Mouse (Mus musculus): ENCODE data around the gene Gm6040. TPM values are rescaled to one million over a fixed set of nuclear protein-coding genes. Genes with fewer than 3 reads are reported as not detected.

Gm6040 gene
- not detected in 2 replicates for polyA plus RNA-seq (2015; fragmentation: Nextera tagmentation; extraction: Ambion mirVana)

- Histone ChIP-seq H3K9me3 (peaks cover 30% of the 10 kb centered on the region), H3K9ac (replicated peaks) (no peak within 1 kb of the TSS), H3K27ac (no peak within 1 kb of the TSS), H3K27me3 (no peaks in the 10 kb centered on the region), H3K4me3 (replicated peaks) (no peak within 1 kb of the TSS), H3K4me2 (replicated peaks) (no peak within 1 kb of the TSS), H3K36me3 (no peaks in the 10 kb centered on the region), H3K4me1 (replicated peaks) (no peaks in the 10 kb centered on the region)
- no peak for ATAC-seq
- WGBS: 78% methylated on average over 3 of the region's 3 CpGs
These were observed at the start of gene Gm6040 for GRCm38 (mm10) chr8:20921971-20922370. Gene Gm6040 (minus strand): TSS chr8:20922071.

- Histone ChIP-seq H3K4me1 (replicated peaks) (no peaks in the 10 kb centered on the region), H3K27me3 (no peaks in the 10 kb centered on the region), H3K36me3 (no peaks in the 10 kb centered on the region), H3K9me3 (peaks cover 12% of the 10 kb centered on the region), H3K9ac (replicated peaks) (no peak overlapping the region), H3K4me3 (replicated peaks) (no peak overlapping the region), H3K27ac (no peak overlapping the region), H3K4me2 (replicated peaks) (no peak overlapping the region)
- no peak for ATAC-seq
- 72% methylated on average over 2 of the region's 2 CpGs for WGBS
These were observed 42.7 kb upstream of the Gm6040 start for GRCm38 (mm10) chr8:20964531-20964930.

- Histone ChIP-seq H3K27me3 (no peaks in the 10 kb centered on the region), H3K4me2 (replicated peaks) (no peak within 1 kb of the TSS), H3K9me3 (peaks cover 9% of the 10 kb centered on the region), H3K4me1 (replicated peaks) (no peaks in the 10 kb centered on the region), H3K36me3 (no peaks in the 10 kb centered on the region), H3K9ac (replicated peaks) (no peak within 1 kb of the TSS), H3K4me3 (replicated peaks) (no peak within 1 kb of the TSS), H3K27ac (no peak within 1 kb of the TSS)
- ATAC-seq: no peak
- 75% methylated on average over 3 of the region's 3 CpGs for WGBS
These were observed 22.7 kb upstream of the Gm6040 start, which contains the start of gene AY761185 for GRCm38 (mm10) chr8:20944610-20945009. Gene AY761185 (minus strand): TSS chr8:20944710.

- no peaks in the 10 kb centered on the region for H3K27me3 ChIP-seq
- peaks cover 22% of the 10 kb centered on the region for H3K9me3 ChIP-seq
- 80% methylated on average over 1 of the region's 1 CpGs for WGBS
- no peaks in the 10 kb centered on the region for H3K36me3 ChIP-seq
- H3K9ac ChIP-seq (replicated peaks): no peak overlapping the region
- no peak overlapping the region for H3K27ac ChIP-seq
- H3K4me1 ChIP-seq (replicated peaks): no peaks in the 10 kb centered on the region
- no peak for ATAC-seq
- H3K4me3 ChIP-seq (replicated peaks): no peak overlapping the region
- no peak overlapping the region for H3K4me2 ChIP-seq (replicated peaks)
These were observed 9.6 kb downstream of the Gm6040 start for GRCm38 (mm10) chr8:20912288-20912687.

GRCm38 (mm10) chr8:20908256-20908655, 13.6 kb downstream of the Gm6040 start:
- 66% methylated on average over 2 of the region's 2 CpGs for WGBS

GRCm38 (mm10) chr8:20907119-20907518, 14.8 kb downstream of the Gm6040 start:
- H3K27me3 ChIP-seq: no peaks in the 10 kb centered on the region
- H3K27ac ChIP-seq: no peak overlapping the region
- H3K4me3 ChIP-seq (replicated peaks): no peak overlapping the region
- H3K9ac ChIP-seq (replicated peaks): no peak overlapping the region
- no peaks in the 10 kb centered on the region for H3K36me3 ChIP-seq
- WGBS: 93% methylated on average over 2 of the region's 2 CpGs
- peaks cover 15% of the 10 kb centered on the region for H3K9me3 ChIP-seq
- no peaks in the 10 kb centered on the region for H3K4me1 ChIP-seq (replicated peaks)
- ATAC-seq: no peak
- H3K4me2 ChIP-seq (replicated peaks): no peak overlapping the region

More at GRCm38 (mm10) chr8:20908256-20908655, 13.6 kb downstream of the Gm6040 start:
- Histone ChIP-seq H3K9ac (replicated peaks) (no peak overlapping the region), H3K9me3 (peaks cover 14% of the 10 kb centered on the region), H3K27me3 (no peaks in the 10 kb centered on the region), H3K4me3 (replicated peaks) (no peak overlapping the region), H3K27ac (no peak overlapping the region), H3K4me1 (replicated peaks) (no peaks in the 10 kb centered on the region), H3K36me3 (no peaks in the 10 kb centered on the region), H3K4me2 (replicated peaks) (no peak overlapping the region)
- no peak for ATAC-seq

GRCm38 (mm10) chr8:20902527-20902926, 19.3 kb downstream of the Gm6040 start, which contains the start of gene Gm15056:
Gene Gm15056 (minus strand): TSS chr8:20902627.
- 46% methylated on average over 2 of the region's 2 CpGs for WGBS
- H3K4me2 ChIP-seq (replicated peaks): no peak within 1 kb of the TSS
- H3K9me3 ChIP-seq: peaks cover 17% of the 10 kb centered on the region

GRCm38 (mm10) chr8:20892369-20892768, 29.5 kb downstream of the Gm6040 start, which contains the start of gene Defb33:
Gene Defb33 (plus strand): TSS chr8:20892669.
- H3K4me2 ChIP-seq (replicated peaks): no peak within 1 kb of the TSS
- H3K9ac ChIP-seq (replicated peaks): no peak within 1 kb of the TSS
- no peak within 1 kb of the TSS for H3K27ac ChIP-seq
- no peak for ATAC-seq
- H3K9me3 ChIP-seq: peaks cover 62% of the 10 kb centered on the region
- no peaks in the 10 kb centered on the region for H3K27me3 ChIP-seq
- H3K4me3 ChIP-seq (replicated peaks): no peak within 1 kb of the TSS
- no peaks in the 10 kb centered on the region for H3K4me1 ChIP-seq (replicated peaks)
- WGBS: 88% methylated on average over 2 of the region's 2 CpGs
- H3K36me3 ChIP-seq: no peaks in the 10 kb centered on the region

More at GRCm38 (mm10) chr8:20902527-20902926, 19.3 kb downstream of the Gm6040 start, which contains the start of gene Gm15056:
- no peak for ATAC-seq
- Histone ChIP-seq H3K4me1 (replicated peaks) (no peaks in the 10 kb centered on the region), H3K27me3 (no peaks in the 10 kb centered on the region), H3K36me3 (no peaks in the 10 kb centered on the region), H3K4me3 (replicated peaks) (no peak within 1 kb of the TSS), H3K9ac (replicated peaks) (no peak within 1 kb of the TSS), H3K27ac (no peak within 1 kb of the TSS)

GRCm38 (mm10) chr8:20874608-20875007, 47.3 kb downstream of the Gm6040 start:
- no peak overlapping the region for H3K4me3 ChIP-seq (replicated peaks)
- ATAC-seq: no peak
- H3K4me2 ChIP-seq (replicated peaks): no peak overlapping the region
- WGBS: 44% methylated on average over 6 of the region's 6 CpGs
- H3K9ac ChIP-seq (replicated peaks): no peak overlapping the region
- no peaks in the 10 kb centered on the region for H3K4me1 ChIP-seq (replicated peaks)
- no peak overlapping the region for H3K27ac ChIP-seq
- H3K36me3 ChIP-seq: no peaks in the 10 kb centered on the region
- no peaks in the 10 kb centered on the region for H3K27me3 ChIP-seq
- peaks cover 17% of the 10 kb centered on the region for H3K9me3 ChIP-seq

Other genes starting within 250 kb of the Gm6040 start
- gene Defb33, start 29.4 kb downstream of the Gm6040 start, polyA plus RNA-seq (2015; fragmentation: Nextera tagmentation; extraction: Ambion mirVana): not detected in 2 replicates
- gene Gm15056, start 19.4 kb downstream of the Gm6040 start, polyA plus RNA-seq (2015; fragmentation: Nextera tagmentation; extraction: Ambion mirVana): not detected in 2 replicates
- gene AY761185, start 22.6 kb upstream of the Gm6040 start, polyA plus RNA-seq (2015; fragmentation: Nextera tagmentation; extraction: Ambion mirVana): not detected in 2 replicates
- not detected in 2 replicates for gene Defa21, start 103.5 kb upstream of the Gm6040 start, polyA plus RNA-seq (2015; fragmentation: Nextera tagmentation; extraction: Ambion mirVana)
- not detected in 2 replicates for gene Defa23, start 133.0 kb upstream of the Gm6040 start, polyA plus RNA-seq (2015; fragmentation: Nextera tagmentation; extraction: Ambion mirVana)
- gene Defa35, start 143.0 kb upstream of the Gm6040 start, polyA plus RNA-seq (2015; fragmentation: Nextera tagmentation; extraction: Ambion mirVana): not detected in 2 replicates
- gene Defa25, start 162.4 kb upstream of the Gm6040 start, polyA plus RNA-seq (2015; fragmentation: Nextera tagmentation; extraction: Ambion mirVana): not detected in 2 replicates
- not detected in 2 replicates for gene Gm14851, start 174.0 kb upstream of the Gm6040 start, polyA plus RNA-seq (2015; fragmentation: Nextera tagmentation; extraction: Ambion mirVana)
- gene Defa30, start 212.6 kb upstream of the Gm6040 start, polyA plus RNA-seq (2015; fragmentation: Nextera tagmentation; extraction: Ambion mirVana): not detected in 2 replicates
- gene Defa22, start 240.2 kb upstream of the Gm6040 start, polyA plus RNA-seq (2015; fragmentation: Nextera tagmentation; extraction: Ambion mirVana): not detected in 2 replicates